ENCODE assay signal across 8 mouse cellular contexts in genomic region chr5:117240761-117241322, GRCm38 (mm10). TPM values are rescaled to one million over a fixed set of nuclear protein-coding genes. Genes with fewer than 3 reads are reported as not detected.
A peak's percentile ranks its signal among the peaks of the same experiment; 100 is the strongest.
DNase-seq lines count a peak whose midpoint lies in the region; ATAC-seq and TF ChIP-seq lines count a peak whose summit lies in the region.

No protein-coding gene starts in this region.

- TF ChIP-seq CTCF in gastrocnemius, adult 2 months (IDR thresholded peaks at IDR 0.05) = no peak
- no peak for TF ChIP-seq CTCF in cerebellum, adult 2 months (IDR thresholded peaks at IDR 0.05; ENCODE audit: borderline replicate concordance, insufficient read depth, low read depth, low read length)
- no peak for TF ChIP-seq CTCF in forebrain, postnatal 0 days (IDR thresholded peaks at IDR 0.05; ENCODE audit: low read depth)

- WGBS in cerebellum, adult 2 months = 3% methylated on average over 32 of the region's 32 CpGs
- WGBS in forebrain, postnatal 0 days = 2% methylated on average over 32 of the region's 32 CpGs
- 19% methylated on average over 32 of the region's 32 CpGs for WGBS in intestine, embryonic 16.5 days
- WGBS in liver, embryonic 11.5 days = 48% methylated on average over 32 of the region's 32 CpGs

- H3K27ac ChIP-seq in gastrocnemius, adult 2 months = peak overlapping the region; percentile 49
- peak overlapping the region; percentile 95 for H3K27ac ChIP-seq in cerebellum, adult 2 months (ENCODE audit: insufficient read depth, low read length)
- peak overlapping the region; percentile 94 for H3K27ac ChIP-seq in forebrain, postnatal 0 days (ENCODE audit: low read depth, low read length)
- peak overlapping the region; percentile 62 for H3K27ac ChIP-seq in intestine, embryonic 16.5 days (ENCODE audit: low read length)
- H3K27ac ChIP-seq in liver, embryonic 11.5 days (ENCODE audit: low read depth, low read length) = no peak overlapping the region

- peak; percentile 9; the same call in 1 of the 2 replicates for TF ChIP-seq POLR2A in cerebellum, adult 2 months (IDR thresholded peaks at IDR 0.05; ENCODE audit: borderline replicate concordance, insufficient read depth, low read length)

- peaks cover 5% of the 10 kb centered on the region; the same call in 1 of the 2 replicates for H3K4me1 ChIP-seq in cerebellum, adult 2 months (ENCODE audit: control insufficient read depth, insufficient read depth, low read length)
- peaks cover 21% of the 10 kb centered on the region for H3K4me1 ChIP-seq in forebrain, postnatal 0 days (ENCODE audit: insufficient read depth)
- H3K4me1 ChIP-seq in intestine, embryonic 16.5 days (ENCODE audit: control insufficient read depth, insufficient read depth, low read length) = peaks cover 6% of the 10 kb centered on the region; the same call in 1 of the 2 replicates
- no peaks in the 10 kb centered on the region; the same call in 1 of the 2 replicates for H3K4me1 ChIP-seq in liver, embryonic 11.5 days (replicated peaks; ENCODE audit: control insufficient read depth, insufficient read depth, low read length)

- intact Hi-C loops in gastrocnemius, adult 2 months (cut with DNase I) = no loop called here
- intact Hi-C loops in gastrocnemius, postnatal 36 days (cut with DNase I) = no loop called here

- H3K36me3 ChIP-seq in forebrain, postnatal 0 days (ENCODE audit: insufficient read depth) = no peaks in the 10 kb centered on the region
- no peaks in the 10 kb centered on the region for H3K36me3 ChIP-seq in intestine, embryonic 16.5 days (ENCODE audit: control insufficient read depth, insufficient read depth, low read length)
- peaks cover 4% of the 10 kb centered on the region for H3K36me3 ChIP-seq in liver, embryonic 11.5 days (ENCODE audit: control insufficient read depth, insufficient read depth, low read length)

- peak; percentile 70 for ATAC-seq in forebrain, postnatal 0 days
- ATAC-seq in intestine, embryonic 16.5 days = no peak
- no peak for ATAC-seq in liver, embryonic 11.5 days (replicated peaks; ENCODE audit: low FRiP score)

- peak overlapping the region; percentile 75 for H3K9ac ChIP-seq in forebrain, postnatal 0 days
- peak overlapping the region; percentile 66 for H3K9ac ChIP-seq in intestine, embryonic 16.5 days (ENCODE audit: low read depth, low read length)
- H3K9ac ChIP-seq in liver, embryonic 11.5 days (ENCODE audit: low read depth, low read length) = no peak overlapping the region

- peak overlapping the region; percentile 67 for H3K4me2 ChIP-seq in forebrain, postnatal 0 days (ENCODE audit: low read depth)
- peak overlapping the region; percentile 55 for H3K4me2 ChIP-seq in intestine, embryonic 16.5 days (ENCODE audit: low read depth, low read length)
- peak overlapping the region; percentile 57 for H3K4me2 ChIP-seq in liver, embryonic 11.5 days

- no peaks in the 10 kb centered on the region for H3K9me3 ChIP-seq in forebrain, postnatal 0 days (ENCODE audit: low read length)
- H3K9me3 ChIP-seq in intestine, embryonic 16.5 days (ENCODE audit: control insufficient read depth, low read length) = no peaks in the 10 kb centered on the region
- H3K9me3 ChIP-seq in liver, embryonic 11.5 days (ENCODE audit: control insufficient read depth, low read length) = no peaks in the 10 kb centered on the region

- H3K27me3 ChIP-seq in cerebellum, adult 2 months (ENCODE audit: control insufficient read depth, insufficient read depth, low read length) = no peaks in the 10 kb centered on the region
- no peaks in the 10 kb centered on the region for H3K27me3 ChIP-seq in forebrain, postnatal 0 days (ENCODE audit: insufficient read depth, low read length)
- H3K27me3 ChIP-seq in intestine, embryonic 16.5 days (replicated peaks; ENCODE audit: control insufficient read depth, insufficient read depth, low read length) = no peaks in the 10 kb centered on the region
- no peaks in the 10 kb centered on the region for H3K27me3 ChIP-seq in liver, embryonic 11.5 days (replicated peaks; ENCODE audit: control insufficient read depth, insufficient read depth, low read length)

- peak; percentile 36 for DNase-seq in gastrocnemius, adult 2 months
- DNase-seq in gastrocnemius, postnatal 36 days = no peak
- DNase-seq in cerebellum, adult 2 months = peak; percentile 68 to 80
- peak; percentile 80 for DNase-seq in forebrain, postnatal 0 days
- DNase-seq in liver, embryonic 11.5 days (ENCODE audit: low spot score) = no peak
- peak; percentile 68 to 73 for DNase-seq in right cerebral cortex, postnatal 10 days (ENCODE audit: low spot score in 2 of 2)
- no peak for DNase-seq in spleen, postnatal 36 days (ENCODE audit: low spot score in 2 of 2)

- peak overlapping the region; percentile 74 for H3K4me3 ChIP-seq in gastrocnemius, adult 2 months
- H3K4me3 ChIP-seq in cerebellum, adult 2 months (replicated peaks; ENCODE audit: insufficient read depth, low read depth, low read length) = peak overlapping the region; percentile 88
- H3K4me3 ChIP-seq in forebrain, postnatal 0 days (ENCODE audit: low read depth, low read length) = peak overlapping the region; percentile 57
- H3K4me3 ChIP-seq in intestine, embryonic 16.5 days (ENCODE audit: low read length) = peak overlapping the region; percentile 46
- peak overlapping the region; percentile 28 for H3K4me3 ChIP-seq in liver, embryonic 11.5 days (ENCODE audit: low read depth, low read length)

RNA-seq across cellular contexts. Expression of gene Pebp1, which starts 46.6 kb away (rescaled TPM):
- 100 to 1,000 TPM; 333 to 344 TPM for total RNA-seq in gastrocnemius, adult 2 months (2021)
- 100 to 1,000 TPM; 304 to 320 TPM for total RNA-seq in gastrocnemius, postnatal 36 days (2021)
- 792 and 833 TPM in 2 replicates for polyA plus RNA-seq in cerebellum, adult 2 months (2012; rRNA removed)
- 1,357 and 1,641 TPM in 2 replicates for total RNA-seq in forebrain, postnatal 0 days (2014; rRNA removed)
- 1,186 and 1,234 TPM in 2 replicates for polyA plus RNA-seq in forebrain, postnatal 0 days (2015; fragmentation: Nextera tagmentation; extraction: Ambion mirVana)
- polyA plus RNA-seq in intestine, embryonic 16.5 days (2015; fragmentation: Nextera tagmentation; extraction: Ambion mirVana) = 636 and 699 TPM in 2 replicates
- 572 and 580 TPM in 2 replicates for polyA plus RNA-seq in liver, embryonic 11.5 days (2014; fragmentation: Nextera tagmentation; extraction: Ambion mirVana)

Comparison
In these comparisons a context has a peak if more than half of its experiments do, and no peak if none do; other contexts are left out.
1. DNase-seq: peak in gastrocnemius, adult 2 months (single experiment), cerebellum, adult 2 months (2 of 2), forebrain, postnatal 0 days (single experiment) and right cerebral cortex, postnatal 10 days (2 of 2); none in gastrocnemius, postnatal 36 days (0 of 2), liver, embryonic 11.5 days (single experiment) and spleen, postnatal 36 days (0 of 2).
2. H3K4me3 ChIP-seq: peak in every context shown above with its lines; median percentile 88 in cerebellum, adult 2 months; 74 in gastrocnemius, adult 2 months; 57 in forebrain, postnatal 0 days; 46 in intestine, embryonic 16.5 days; 28 in liver, embryonic 11.5 days.
3. Peak in every context shown above with its lines, with median percentiles within 50 percentile points of each other: H3K4me2 ChIP-seq.